Mouse (Mus musculus) 3134 (cell line): ENCODE measurements around the gene Ankrd11.
A peak's percentile ranks its signal among the peaks of the same experiment; 100 is the strongest.
"Not testable (repeated sequence)": the region's sequence is repeated elsewhere in the genome, so short reads cannot be mapped to it uniquely, and the experiment has no call there.

ENCODE experiments used
- DNase-seq: peaks from one replicate; pipeline ENCODE4 v3.0.0-alpha.2; 2011; ENCODE audit warnings: low spot score; ENCODE audit not compliant: insufficient read length; ENCODE audit errors: extremely low read depth

Ankrd11 gene

DNA sequence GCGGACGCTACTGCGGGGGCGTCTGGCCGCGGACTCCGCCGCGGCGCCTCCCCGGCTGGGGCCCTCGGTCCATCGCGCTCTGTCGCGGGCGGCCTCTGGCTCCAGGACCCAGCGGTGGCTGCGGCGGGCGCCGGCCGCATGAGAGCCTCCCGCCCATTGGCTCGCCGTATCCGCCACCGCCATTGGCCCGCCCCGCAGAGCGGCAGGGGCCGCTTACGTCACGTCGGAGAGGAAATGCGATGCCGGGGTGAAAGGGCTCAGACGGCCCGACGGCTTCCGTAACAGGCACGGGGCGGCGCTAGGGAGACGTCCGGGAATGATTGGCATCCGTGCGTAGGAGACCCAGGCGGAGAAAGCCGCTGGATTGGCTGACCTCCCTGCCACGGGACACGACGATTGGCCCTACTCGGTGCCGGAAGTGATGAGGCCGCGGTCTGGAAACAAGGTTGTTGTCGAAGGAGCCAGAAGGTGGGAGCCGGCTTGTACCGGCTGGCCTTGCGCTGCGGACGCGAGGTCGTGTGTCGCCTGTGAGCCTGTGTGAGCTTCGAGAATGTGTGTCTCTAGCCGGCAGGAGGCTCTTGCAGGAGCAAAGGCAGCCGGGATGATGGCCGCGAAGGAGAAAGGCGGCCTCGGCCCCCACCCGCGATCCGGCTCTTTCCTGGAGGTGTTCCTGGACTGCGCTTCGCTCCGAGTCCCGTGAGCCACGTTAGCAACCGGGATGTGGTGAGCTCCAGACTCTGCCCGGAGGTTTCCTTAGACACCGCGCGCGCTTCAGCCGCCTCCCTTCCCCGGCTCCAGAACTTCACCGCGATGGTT is at the start of gene Ankrd11:
Gene Ankrd11 (minus strand): TSS at position 120 of the 816 bp plus-strand sequence.
- peak; percentile 99 for DNase-seq

DNA sequence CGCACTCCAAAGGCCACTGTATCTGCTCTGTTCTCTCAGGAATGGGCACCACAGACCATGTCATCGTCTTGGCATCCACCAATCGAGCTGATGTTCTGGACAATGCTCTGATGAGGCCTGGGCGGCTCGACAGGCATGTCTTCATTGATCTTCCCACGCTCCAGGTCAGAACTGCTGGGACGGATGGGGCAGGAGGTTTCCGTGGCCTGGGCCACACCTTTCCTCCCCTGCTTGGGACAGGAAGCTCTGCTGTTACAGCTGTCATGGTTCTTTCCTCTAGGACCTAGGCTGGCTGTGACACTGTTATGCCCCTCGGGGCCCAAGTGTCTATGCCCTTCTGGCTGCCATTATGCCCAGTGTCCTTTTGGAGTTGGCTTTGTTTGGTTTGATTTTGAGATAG is 45.2 kb upstream of the Ankrd11 start:
- DNase-seq: no peak

DNA sequence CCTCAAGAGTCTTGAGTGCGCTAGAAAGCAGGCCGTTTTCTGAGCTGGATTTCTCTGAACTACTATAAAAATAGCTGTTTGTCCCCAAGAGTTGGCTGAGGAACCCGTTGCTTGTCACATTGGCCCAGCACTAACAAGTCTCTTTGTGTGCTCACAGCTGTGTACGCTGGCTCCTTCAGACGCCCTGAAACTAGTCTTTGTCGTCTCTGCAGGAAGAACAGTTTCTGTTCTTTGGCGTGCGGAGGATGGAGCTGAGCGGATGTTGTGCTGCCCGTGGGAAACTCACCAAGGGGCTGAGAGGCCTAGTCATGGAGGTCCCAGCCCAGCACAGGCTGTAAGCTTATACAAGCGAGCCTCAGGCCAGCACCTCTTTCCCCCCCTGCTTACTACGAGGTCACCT is 41.5 kb upstream of the Ankrd11 start:
- DNase-seq: no peak

- DNase-seq: no peak
These were observed 40.9 kb upstream of the Ankrd11 start for GRCm38 (mm10) chr8:123082993-123083392.

DNA sequence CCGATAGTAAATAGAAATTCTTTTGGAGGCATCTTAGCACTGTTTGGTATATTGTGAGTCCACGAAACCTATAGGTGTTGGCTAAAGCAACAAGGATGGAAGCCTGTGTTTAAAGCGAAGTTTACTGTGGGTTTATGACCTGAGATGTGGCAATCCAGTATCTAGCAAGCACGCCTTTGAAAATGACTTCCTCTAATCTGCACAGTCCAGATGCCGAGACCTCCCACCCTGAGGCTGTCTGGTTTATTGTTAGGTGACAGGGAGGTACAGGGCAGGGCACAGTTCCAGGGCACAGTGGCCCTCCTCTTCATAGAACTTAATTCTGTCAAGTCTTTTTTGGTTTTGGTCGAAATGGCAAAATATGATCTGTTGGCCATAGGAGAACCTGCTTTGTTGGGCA is 35.1 kb upstream of the Ankrd11 start:
- DNase-seq: no peak

- peak; percentile 52 for DNase-seq
These were observed 29.1 kb upstream of the Ankrd11 start for GRCm38 (mm10) chr8:123071176-123071575.

DNA sequence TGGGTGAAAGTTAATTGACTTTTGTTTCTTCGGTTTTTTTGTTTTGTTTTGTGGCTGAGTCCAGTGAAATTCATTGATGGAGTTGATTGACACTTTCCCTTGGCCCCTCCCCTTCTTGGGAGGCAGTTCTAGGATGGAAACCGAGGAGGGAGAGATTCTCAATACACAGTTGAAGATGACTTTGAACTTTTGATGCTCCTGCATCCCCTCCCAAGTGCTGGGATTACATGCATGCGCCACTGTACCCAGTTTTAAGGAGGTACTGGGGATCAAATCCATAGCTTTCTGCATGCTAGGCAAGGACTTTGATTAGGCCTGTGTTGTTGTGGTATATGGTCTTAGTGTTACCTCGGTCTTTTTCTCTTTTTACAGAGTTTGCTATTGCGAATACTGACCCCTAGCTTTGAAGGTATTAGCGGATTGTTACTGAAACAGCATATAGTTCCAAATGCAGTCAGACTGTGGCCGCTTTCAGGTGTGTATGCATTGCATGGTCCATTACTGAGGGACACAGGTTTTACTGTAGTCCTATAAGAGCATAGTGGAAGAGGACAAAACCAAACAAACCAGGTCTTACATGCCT is 24.1 kb upstream of the Ankrd11 start:
- DNase-seq: no peak

DNA sequence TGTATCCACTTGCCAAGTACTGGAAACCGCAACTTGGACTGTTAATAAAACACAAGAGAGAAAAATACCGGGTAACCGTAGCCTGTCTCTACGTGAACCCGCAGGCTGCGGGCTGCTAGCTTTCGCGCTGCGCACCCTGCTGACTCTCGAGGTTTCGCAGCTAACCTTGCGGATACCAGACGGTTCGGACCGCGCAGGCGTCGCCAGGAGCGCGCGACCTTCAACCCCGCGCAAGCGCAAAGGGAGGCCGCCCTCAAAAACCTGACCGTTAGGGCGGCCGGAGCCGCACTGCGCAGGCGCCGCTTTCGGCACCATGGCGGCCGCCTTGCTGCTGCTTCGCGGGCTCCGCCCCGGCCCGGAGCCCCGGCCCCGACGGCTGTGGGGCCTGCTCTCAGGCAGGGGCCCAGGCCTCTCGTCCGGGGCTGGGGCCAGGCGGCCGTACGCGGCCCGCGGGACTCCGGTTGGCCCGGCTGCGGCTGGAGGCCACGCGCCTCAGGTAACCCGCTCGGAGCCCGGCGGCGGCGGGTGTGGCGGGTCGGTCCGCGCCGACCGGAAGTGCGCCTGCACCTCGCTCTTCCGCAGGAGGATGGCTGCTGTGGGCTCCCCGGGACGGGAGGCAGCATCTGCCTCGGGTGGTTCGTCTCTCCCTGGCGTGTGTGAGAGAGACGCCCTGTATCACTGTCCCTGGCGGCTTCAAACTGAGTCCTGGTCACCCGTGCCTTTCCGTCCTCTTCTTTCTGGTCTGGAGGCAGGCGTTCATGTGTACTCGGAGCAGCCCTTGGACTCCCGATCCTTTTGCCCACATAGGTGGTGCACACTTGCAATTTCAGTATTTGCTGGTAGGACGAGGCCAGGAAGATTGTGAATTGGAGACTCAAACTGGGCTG is 23.4 kb upstream of the Ankrd11 start:
- peak; percentile 96 for DNase-seq

DNA sequence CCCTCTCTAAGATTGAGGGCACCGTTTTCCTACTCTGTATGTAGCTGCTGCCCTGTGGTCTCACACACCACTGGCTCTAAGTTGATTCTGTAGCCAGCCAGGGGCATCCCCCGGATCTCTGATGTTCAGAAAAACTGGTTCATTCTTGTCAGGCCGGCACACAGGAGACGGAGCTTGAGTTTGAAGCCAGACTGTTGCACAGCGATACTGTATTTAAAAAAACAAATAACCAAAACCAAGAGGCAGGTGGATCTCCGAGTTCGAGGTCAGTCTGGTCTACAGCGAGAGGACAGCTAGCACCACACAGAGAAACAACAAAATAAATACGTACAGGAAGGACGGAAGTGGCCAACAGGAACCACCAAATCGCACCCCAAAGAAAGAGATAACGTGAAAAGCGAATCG is 22.7 kb upstream of the Ankrd11 start:
- DNase-seq: peak; percentile 24

DNA sequence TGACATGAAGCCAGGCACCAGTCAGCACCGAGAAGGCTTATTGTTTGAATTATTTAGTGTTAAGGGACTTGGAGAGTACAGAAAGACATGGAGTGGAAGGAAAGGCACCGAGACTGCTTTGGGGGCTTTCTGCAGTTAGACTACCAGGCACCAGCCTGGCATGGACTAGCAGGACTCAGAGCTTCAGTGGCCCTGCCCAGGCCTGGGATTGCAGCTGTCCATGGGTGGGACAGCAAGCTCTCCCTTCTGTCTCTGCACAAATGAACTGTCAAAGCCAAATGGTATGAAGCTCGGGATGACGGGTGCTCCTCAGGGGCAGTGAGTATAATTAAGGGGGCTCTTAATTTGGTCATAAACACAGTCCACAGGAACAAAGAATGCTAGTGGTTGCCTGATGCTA is 22.0 kb upstream of the Ankrd11 start:
- DNase-seq: no peak

DNA sequence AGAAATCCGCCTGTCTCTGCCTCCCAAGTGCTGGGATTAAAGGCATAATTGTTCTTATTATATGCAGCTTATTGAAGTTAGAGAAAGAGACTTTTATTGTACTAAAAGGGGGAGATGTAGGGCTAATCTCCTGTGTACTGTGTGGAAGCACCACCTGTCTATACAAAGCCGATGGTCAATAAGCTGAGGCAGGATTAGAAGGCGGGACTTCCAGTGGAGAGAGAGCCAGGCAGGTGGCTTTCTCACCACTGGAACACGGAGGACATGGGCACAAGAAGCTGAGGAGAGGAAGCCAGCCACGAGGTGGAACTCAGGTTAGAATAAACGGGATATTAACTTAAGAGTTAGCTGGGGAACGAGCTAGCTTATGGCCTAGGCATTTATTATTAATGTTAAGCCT is 20.6 kb upstream of the Ankrd11 start, which contains the start of gene Spg7:
Gene Spg7 (plus strand): TSS at position 222 of the 400 bp plus-strand sequence.
- no peak for DNase-seq

DNA sequence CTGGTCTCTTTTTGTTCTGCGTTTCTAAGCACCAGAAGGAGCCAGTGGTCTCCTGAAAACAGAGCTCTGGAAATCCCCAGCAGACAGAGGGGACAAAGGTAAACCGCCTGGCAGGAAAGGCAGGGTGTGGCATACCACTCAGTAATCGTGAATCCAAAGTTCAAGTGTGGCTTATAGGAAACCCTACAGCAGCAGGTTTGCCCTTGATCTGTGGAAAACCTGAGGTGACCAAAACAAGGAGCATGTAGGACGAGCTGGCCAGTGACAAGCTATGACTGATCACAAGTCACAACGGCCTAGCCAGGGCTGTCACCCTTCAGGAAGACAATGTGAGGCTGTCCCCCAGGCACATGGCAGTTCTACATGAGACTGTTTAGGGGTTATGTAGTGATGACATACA is 9.4 kb upstream of the Ankrd11 start:
- no peak for DNase-seq

GRCm38 (mm10) chr8:123048402-123048801 is 6.3 kb upstream of the Ankrd11 start:
- peak; percentile 74 for DNase-seq

GRCm38 (mm10) chr8:123047827-123048226 is 5.8 kb upstream of the Ankrd11 start:
- DNase-seq: no peak

- DNase-seq: no peak
These were observed 4.6 kb upstream of the Ankrd11 start for GRCm38 (mm10) chr8:123046706-123047105.

DNA sequence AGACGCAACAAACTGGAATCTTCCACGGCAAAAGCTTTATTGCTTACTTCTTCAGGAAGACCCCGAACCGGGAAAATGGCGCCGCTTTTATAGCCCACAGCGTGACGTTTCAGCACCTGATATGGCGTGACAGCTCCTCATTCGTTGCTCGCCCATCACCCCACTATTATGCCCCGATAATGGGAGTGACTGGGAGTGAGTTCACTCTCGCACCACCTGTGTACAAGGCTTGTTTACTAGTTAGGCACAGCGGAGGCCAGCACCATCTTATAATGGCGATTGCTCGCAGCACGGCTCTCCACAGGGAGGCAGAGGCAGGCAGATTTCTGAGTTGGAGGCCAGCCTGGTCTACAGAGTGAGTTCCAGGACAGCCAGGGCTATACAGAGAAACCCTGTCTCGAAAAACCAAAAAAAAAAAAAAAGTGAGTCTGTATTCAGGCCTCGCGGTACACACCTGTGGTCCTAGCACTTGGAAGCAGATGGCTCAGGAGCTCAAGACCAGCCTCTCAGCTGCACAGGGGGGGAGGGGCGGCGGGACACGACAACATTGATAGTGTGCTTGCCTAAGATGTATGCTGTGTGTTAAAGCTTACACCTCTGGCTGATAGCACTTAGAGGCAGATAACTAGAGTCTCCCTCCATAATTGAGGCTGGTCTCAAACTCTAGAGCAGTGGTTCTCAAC is 2.8 kb upstream of the Ankrd11 start:
- not testable (repeated sequence) for DNase-seq

- no peak for DNase-seq
These were observed 1.9 kb upstream of the Ankrd11 start for GRCm38 (mm10) chr8:123043941-123044340.

- no peak for DNase-seq
These were observed 1.0 kb upstream of the Ankrd11 start for GRCm38 (mm10) chr8:123042974-123043625.

DNA sequence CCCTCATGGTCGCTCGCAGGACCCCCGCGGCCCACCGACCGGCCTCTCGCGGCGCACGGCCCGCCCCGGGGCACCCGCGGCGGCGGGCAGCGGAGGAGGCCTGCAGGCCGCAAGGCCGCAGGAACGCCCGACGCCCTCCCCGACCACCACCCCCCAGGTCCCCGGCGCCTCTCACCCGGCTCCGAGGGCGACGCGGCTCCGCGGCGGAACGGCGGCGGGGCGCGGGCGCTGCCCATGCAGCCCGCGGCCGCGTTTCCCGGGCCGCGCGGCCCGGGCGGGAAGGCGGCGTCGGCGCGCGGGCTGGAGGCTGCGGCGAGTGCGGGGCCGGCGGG is 337 bp downstream of the Ankrd11 start:
- no peak for DNase-seq
